Mouse (Mus musculus): ENCODE data around the gene Lrch3.

DNA sequence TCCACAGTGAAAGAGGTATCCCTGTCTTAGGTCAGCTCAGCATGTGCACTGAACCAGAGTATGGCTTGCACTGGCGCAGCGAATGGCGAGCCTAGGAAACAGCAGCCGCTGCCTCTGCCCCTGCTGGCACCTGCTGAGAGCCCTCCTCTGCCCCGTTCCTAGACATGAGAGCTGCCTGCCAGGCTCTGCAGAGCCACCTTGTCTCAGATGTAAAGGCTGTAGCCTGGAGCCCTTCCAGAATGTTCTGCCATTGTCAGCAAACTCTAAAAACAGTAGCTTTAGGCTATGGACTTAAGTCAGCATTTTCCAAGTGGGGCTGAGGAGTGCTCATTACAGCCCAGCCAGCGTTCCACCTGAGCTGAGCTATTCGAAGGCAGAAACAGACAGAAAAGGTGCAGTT lies 93.5 kb downstream of the Lrch3 start:
- TF ChIP-seq CTCF (IDR thresholded peaks at IDR 0.05; ENCODE audit: borderline replicate concordance, insufficient read depth, low read length) (no peak), POLR2A (IDR thresholded peaks at IDR 0.05; ENCODE audit: low read depth, low read length) (no peak)
